Mouse (Mus musculus) small intestine, adult 2 months (tissue): Measurements from ENCODE around the gene Hmg20b.

ENCODE experiments used
- CTCF ChIP-seq: fragments of 200-500 bp; IDR thresholded peaks from 2 replicates; pipeline ENCODE4 v1.5.1; 2012; ENCODE audit warnings: low read depth, mild to moderate bottlenecking, control low read depth, inconsistent platforms, low read length, moderate library complexity, mixed read lengths; ENCODE audit not compliant: insufficient replicate concordance, insufficient read length; ENCODE audit errors: extremely low read depth
- POLR2A ChIP-seq: fragments of 200-500 bp; IDR thresholded peaks from 2 replicates; pipeline ENCODE4 v1.6.1; 2012; ENCODE audit warnings: low read depth, mild to moderate bottlenecking, control low read depth, inconsistent platforms, low read length, moderate library complexity

DNA sequence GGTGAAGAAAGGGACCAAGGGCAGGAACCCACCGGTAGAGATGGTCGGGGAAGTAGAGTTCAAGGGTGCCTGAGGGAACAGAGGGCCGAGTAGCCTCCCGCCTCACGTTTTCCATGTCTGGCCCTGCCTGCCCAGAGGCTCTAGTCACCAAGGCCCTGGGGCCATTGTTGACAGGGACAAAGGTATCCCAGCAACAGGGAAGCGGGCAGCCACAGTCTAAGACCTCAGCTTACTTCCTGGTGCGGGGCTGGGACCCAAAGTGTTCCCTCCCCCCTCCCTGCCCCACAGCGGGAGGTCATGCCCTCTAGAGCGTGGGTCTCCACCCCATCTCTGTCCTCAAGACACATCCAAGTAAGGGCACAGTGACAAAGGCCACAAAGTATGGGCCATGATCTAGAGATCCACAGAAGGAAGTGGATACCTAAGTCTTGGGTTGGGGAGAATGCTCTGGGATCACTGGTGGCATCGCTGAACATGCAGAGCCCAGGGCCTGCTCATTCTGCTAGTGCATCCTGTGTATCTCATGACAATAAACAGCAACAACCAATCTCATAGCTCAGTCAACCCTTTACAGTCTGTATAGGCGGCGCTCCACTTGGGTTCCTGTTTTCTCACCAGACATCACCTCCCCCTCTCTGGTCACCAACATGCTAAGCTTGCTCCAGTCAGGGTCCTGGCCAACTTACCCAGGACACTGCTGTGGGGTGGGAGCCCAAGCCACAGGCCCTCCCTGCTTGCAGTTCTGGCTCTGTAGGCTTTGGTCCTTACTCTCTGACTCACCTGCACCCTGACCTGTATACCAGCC is 15.6 kb upstream of the Hmg20b start, which contains the start of gene 4930404N11Rik:
- TF ChIP-seq CTCF (no peak), POLR2A (no peak)
